Mouse (Mus musculus) cortical plate, adult 2 months (tissue): ENCODE data around the gene Camk1d.

Experiments used
- CTCF ChIP-seq: fragments of 200-500 bp; IDR thresholded peaks from 2 replicates; pipeline ENCODE4 v1.5.1; 2011; ENCODE audit warnings: mild to moderate bottlenecking, control low read depth, low read length; ENCODE audit not compliant: insufficient read depth; ENCODE audit errors: extremely low read depth
- POLR2A ChIP-seq: fragments of 200-500 bp; IDR thresholded peaks from 2 replicates; pipeline ENCODE4 v1.6.1; 2011; ENCODE audit warnings: mild to moderate bottlenecking, low read length, control low read depth; ENCODE audit not compliant: insufficient read depth; ENCODE audit errors: extremely low read depth

- TF ChIP-seq CTCF = no peak
- no peak for TF ChIP-seq POLR2A
Observed at GRCm38 (mm10) chr2:5458075-5458494, 256.2 kb downstream of the Camk1d start.
